Mouse (Mus musculus): ENCODE data around the gene Etv3. TPM values are rescaled to one million over a fixed set of nuclear protein-coding genes. Genes with fewer than 3 reads are reported as not detected.

Gene Etv3
- total and polyA plus RNA-seq, 3 experiments: 12.6 to 24.1 (median 16.8) TPM

DNA sequence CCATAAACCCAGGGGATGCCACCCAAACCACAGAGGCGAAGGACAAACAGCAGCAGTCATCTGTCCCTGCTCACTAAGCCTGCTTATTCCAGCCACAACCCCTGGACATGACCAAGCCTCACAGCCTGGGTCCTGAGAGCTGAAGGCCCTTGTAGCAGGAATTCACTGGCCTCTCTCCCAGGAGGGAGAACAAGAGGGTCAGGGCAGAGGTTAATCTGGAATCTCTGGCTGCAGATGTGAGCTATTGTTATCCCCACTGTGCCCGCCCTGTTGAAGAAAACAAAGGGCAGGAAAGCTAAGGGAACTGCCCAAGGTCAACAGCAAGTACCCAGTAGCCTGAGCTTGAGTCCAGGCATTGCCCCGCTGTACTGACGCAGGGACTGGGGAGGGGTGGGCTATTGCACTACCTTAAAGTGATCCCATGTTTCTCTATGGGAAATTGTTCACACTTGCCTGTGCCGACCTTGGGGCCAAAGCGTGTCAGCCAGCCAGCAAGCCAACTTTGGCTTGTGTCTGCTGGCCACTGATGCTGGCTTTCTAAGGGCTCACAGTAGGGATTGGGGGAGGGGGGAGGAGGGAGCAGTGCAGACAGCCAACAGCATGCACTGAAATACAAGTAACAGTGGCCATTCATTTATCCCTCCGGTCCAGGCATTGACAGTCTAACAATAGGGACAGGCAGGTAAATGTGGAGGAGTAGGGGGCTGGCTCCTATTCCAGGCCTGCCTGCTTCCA lies 17.4 kb downstream of the Etv3 start:
- Histone ChIP-seq H3K9me3 (replicated peaks; ENCODE audit: low read length) (no peaks in the 10 kb centered on the region), H3K9ac (ENCODE audit: insufficient read depth, low read depth) (no peak overlapping the region), H3K4me1 (ENCODE audit: control insufficient read depth in 1 of 2, insufficient read depth in 2 of 2) (peaks cover 19 to 40% of the 10 kb centered on the region in 2 experiments), H3K79me2 (replicated peaks; ENCODE audit: control insufficient read depth, extremely low read depth, insufficient read depth, poor library complexity, severe bottlenecking) (no peaks in the 10 kb centered on the region; the same call in 1 of the 2 replicates), H3K36me3 (replicated peaks in 1 of 2; ENCODE audit: control insufficient read depth in 1 of 2, insufficient read depth in 1 of 2, low read length in 1 of 2) (peaks cover 8 to 53% of the 10 kb centered on the region in 2 experiments), H3K4me2 (ENCODE audit: insufficient read depth, low read depth, poor library complexity, severe bottlenecking) (no peak overlapping the region), H3K27ac (ENCODE audit: insufficient read depth, low read depth) (no peak overlapping the region), H3K4me3 (replicated peaks in 1 of 3; ENCODE audit: low read depth in 2 of 3, low read length in 2 of 3, poor library complexity in 1 of 3) (no peak overlapping the region), H3K27me3 (replicated peaks) (no peaks in the 10 kb centered on the region)
- dilution Hi-C loops (cut with MboI; ENCODE audit: extremely low pct_ligation_motif_present, extremely low pct_unique_long_range_greater_than_20kb, low sequenced_read_pairs): no loop called here
- no peak for DNase-seq (ENCODE audit: extremely low read depth)
- TF ChIP-seq ZMIZ1 (IDR thresholded peaks at IDR 0.05; ENCODE audit: low read depth, low read length): no peak
- no peak for TF ChIP-seq POLR2A (IDR thresholded peaks at IDR 0.05; ENCODE audit: low read depth, low read length)
- TF ChIP-seq MEF2A (IDR thresholded peaks at IDR 0.05; ENCODE audit: borderline replicate concordance, low read depth, low read length): no peak
- no peak for TF ChIP-seq ELF1 (IDR thresholded peaks at IDR 0.05; ENCODE audit: low read depth, low read length)
- no peak for TF ChIP-seq MAZ (IDR thresholded peaks at IDR 0.05; ENCODE audit: low read depth, low read length)
- TF ChIP-seq RAD21 (IDR thresholded peaks at IDR 0.05; ENCODE audit: low read depth, low read length): no peak
- no peak for TF ChIP-seq JUN (IDR thresholded peaks at IDR 0.05; ENCODE audit: insufficient read depth, low read depth, low read length)
- no peak for TF ChIP-seq NRF1 (IDR thresholded peaks at IDR 0.05; ENCODE audit: low read depth, low read length)
- no peak for TF ChIP-seq SMC3 (IDR thresholded peaks at IDR 0.05; ENCODE audit: low read depth, low read length)
- no peak for TF ChIP-seq E2F4 (IDR thresholded peaks at IDR 0.05; ENCODE audit: insufficient replicate concordance, low read depth, low read length)
- TF ChIP-seq ZNF384 (IDR thresholded peaks at IDR 0.05; ENCODE audit: low read depth, low read length): no peak
- no peak for TF ChIP-seq ZC3H11A (IDR thresholded peaks at IDR 0.05; ENCODE audit: low read depth, low read length)
- TF ChIP-seq MAFK (IDR thresholded peaks at IDR 0.05; ENCODE audit: insufficient replicate concordance, low read length): no peak
- TF ChIP-seq GABPA (IDR thresholded peaks at IDR 0.05; ENCODE audit: insufficient replicate concordance, low read depth, low read length): no peak
- TF ChIP-seq POLR2AphosphoS2 (IDR thresholded peaks at IDR 0.05; ENCODE audit: low read depth, low read length): no peak
- TF ChIP-seq TCF12 (IDR thresholded peaks at IDR 0.05; ENCODE audit: low read depth, low read length): no peak
- in situ Hi-C loops (cut with MboI; ENCODE audit: low pct_ligation_motif_present, low pct_unique_long_range_greater_than_20kb, low sequenced_read_pairs): no loop called here

DNA sequence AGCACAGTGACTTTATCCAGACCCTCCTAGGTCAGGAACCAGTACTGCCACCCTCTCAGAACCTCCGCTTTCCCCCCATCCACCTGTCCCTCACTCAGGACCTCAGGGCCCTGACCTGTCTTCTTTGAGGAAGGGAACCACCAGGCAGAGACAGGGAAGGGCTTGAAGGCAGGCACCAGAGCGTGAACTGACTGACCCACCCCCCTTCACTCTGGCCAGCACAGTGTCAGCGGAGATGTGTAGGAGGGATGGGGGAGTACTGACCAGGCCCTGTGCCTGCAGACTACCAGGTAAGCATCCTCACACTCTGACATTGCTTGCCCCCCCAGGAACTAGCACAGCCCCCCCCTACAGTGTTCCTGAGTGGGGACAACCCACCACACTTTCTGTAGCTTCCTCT lies 20.3 kb downstream of the Etv3 start:
- Histone ChIP-seq H3K79me2 (replicated peaks; ENCODE audit: control insufficient read depth, extremely low read depth, insufficient read depth, poor library complexity, severe bottlenecking) (no peaks in the 10 kb centered on the region), H3K27me3 (replicated peaks) (no peaks in the 10 kb centered on the region), H3K9me3 (replicated peaks; ENCODE audit: low read length) (no peaks in the 10 kb centered on the region), H3K36me3 (replicated peaks in 1 of 2; ENCODE audit: control insufficient read depth in 1 of 2, insufficient read depth in 1 of 2, low read length in 1 of 2) (peaks cover 0 to 30% of the 10 kb centered on the region in 2 experiments), H3K4me3 (replicated peaks in 1 of 3; ENCODE audit: low read depth in 2 of 3, low read length in 2 of 3, poor library complexity in 1 of 3) (no peak overlapping the region), H3K4me1 (ENCODE audit: control insufficient read depth in 1 of 2, insufficient read depth in 2 of 2) (peaks cover 16 to 36% of the 10 kb centered on the region in 2 experiments), H3K9ac (ENCODE audit: insufficient read depth, low read depth) (no peak overlapping the region), H3K4me2 (ENCODE audit: insufficient read depth, low read depth, poor library complexity, severe bottlenecking) (no peak overlapping the region), H3K27ac (ENCODE audit: insufficient read depth, low read depth) (no peak overlapping the region)
- dilution Hi-C loops (cut with MboI; ENCODE audit: extremely low pct_ligation_motif_present, extremely low pct_unique_long_range_greater_than_20kb, low sequenced_read_pairs) (no loop called here), in situ Hi-C loops (cut with MboI; ENCODE audit: low pct_ligation_motif_present, low pct_unique_long_range_greater_than_20kb, low sequenced_read_pairs) (no loop called here)
- DNase-seq (ENCODE audit: extremely low read depth): no peak
- TF ChIP-seq TCF12 (IDR thresholded peaks at IDR 0.05; ENCODE audit: low read depth, low read length): no peak
- no peak for TF ChIP-seq ETS1 (conservative IDR thresholded peaks at IDR 0.05; ENCODE audit: low read depth, low read length)
- no peak for TF ChIP-seq ELF1 (IDR thresholded peaks at IDR 0.05; ENCODE audit: low read depth, low read length)
- no peak for TF ChIP-seq POLR2AphosphoS2 (IDR thresholded peaks at IDR 0.05; ENCODE audit: low read depth, low read length)
- TF ChIP-seq SMC3 (IDR thresholded peaks at IDR 0.05; ENCODE audit: low read depth, low read length): no peak
- no peak for TF ChIP-seq CTCF (conservative IDR thresholded peaks at IDR 0.05 in 1 of 2, IDR thresholded peaks at IDR 0.05 in 1 of 2; ENCODE audit: low read depth in 2 of 2, low read length in 2 of 2)
- TF ChIP-seq CHD2 (IDR thresholded peaks at IDR 0.05; ENCODE audit: low read length): no peak
- TF ChIP-seq ZKSCAN1 (IDR thresholded peaks at IDR 0.05; ENCODE audit: borderline replicate concordance, low read depth, low read length): no peak
- no peak for TF ChIP-seq KAT2A (IDR thresholded peaks at IDR 0.05; ENCODE audit: insufficient replicate concordance, low read length)
- no peak for TF ChIP-seq MEF2A (IDR thresholded peaks at IDR 0.05; ENCODE audit: borderline replicate concordance, low read depth, low read length)
- TF ChIP-seq BHLHE40 (IDR thresholded peaks at IDR 0.05; ENCODE audit: low read depth, low read length): no peak
- TF ChIP-seq TBP (conservative IDR thresholded peaks at IDR 0.05; ENCODE audit: low read depth, low read length): no peak
- TF ChIP-seq NELFE (IDR thresholded peaks at IDR 0.05; ENCODE audit: low read depth, low read length): no peak
- TF ChIP-seq USF2 (conservative IDR thresholded peaks at IDR 0.05; ENCODE audit: low read depth, low read length): no peak
- no peak for TF ChIP-seq E2F4 (IDR thresholded peaks at IDR 0.05; ENCODE audit: insufficient replicate concordance, low read depth, low read length)
- no peak for TF ChIP-seq USF1 (IDR thresholded peaks at IDR 0.05; ENCODE audit: low read depth, low read length)
- TF ChIP-seq MYC (IDR thresholded peaks at IDR 0.05; ENCODE audit: low read depth, low read length): no peak
- TF ChIP-seq RCOR1 (conservative IDR thresholded peaks at IDR 0.05; ENCODE audit: low read depth, low read length): no peak
